11 mouse cellular contexts compared by ENCODE assay signal in genomic region chr2:33489565-33489964, GRCm38 (mm10). TPM values are rescaled to one million over a fixed set of nuclear protein-coding genes. Genes with fewer than 3 reads are reported as not detected.
DNase-seq lines count a peak whose midpoint lies in the region; TF ChIP-seq lines count a peak whose summit lies in the region.
"Had no signal": no experiment of that assay in that cellular context is flagged by ENCODE, and none has a peak within 500 bp of the region (broad histone marks: within the 10 kb centered on the region; RNA-seq: fewer than 3 reads in every experiment).

No protein-coding gene starts in this region.

- no peaks in the 10 kb centered on the region for H3K36me3 ChIP-seq in E14TG2a.4 (ENCODE audit: insufficient read depth, low read length)
- H3K36me3 ChIP-seq: G1E had no signal

- intact Hi-C loops in left cerebral cortex, adult 2 months (cut with DNase I), result no loop called here

- peak overlapping the region; percentile 28 for H3K4me3 ChIP-seq in left cerebral cortex, adult 2 months
- no peak overlapping the region; the same call in 1 of the 2 replicates for H3K4me3 ChIP-seq in E14TG2a.4 (replicated peaks; ENCODE audit: low read length)
- no peak overlapping the region for H3K4me3 ChIP-seq in embryonic fibroblast, embryonic 13.5 days (ENCODE audit: insufficient read depth, low read length)

- peak; percentile 64 for TF ChIP-seq CTCF in left cerebral cortex, adult 2 months (IDR thresholded peaks at IDR 0.05)
- peak; percentile 83 for TF ChIP-seq CTCF in E14TG2a.4 (conservative IDR thresholded peaks at IDR 0.05; ENCODE audit: low read length)
- peak; percentile 63; the same call in 1 of the 2 replicates for TF ChIP-seq CTCF in embryonic fibroblast, embryonic 13.5 days (IDR thresholded peaks at IDR 0.05; ENCODE audit: borderline replicate concordance, insufficient read depth, low read length)

- TF ChIP-seq POLR2A in embryonic fibroblast, embryonic 13.5 days (IDR thresholded peaks at IDR 0.05; ENCODE audit: low read depth, low read length), result no peak

- peaks cover 8% of the 10 kb centered on the region; the same call in 1 of the 2 replicates for H3K27me3 ChIP-seq in E14TG2a.4 (ENCODE audit: insufficient read depth, low read length)

- H3K9me3 ChIP-seq in E14TG2a.4 (ENCODE audit: low read length), result no peaks in the 10 kb centered on the region
- H3K9me3 ChIP-seq: G1E had no signal

- H3K27ac ChIP-seq in left cerebral cortex, adult 2 months, result no peak overlapping the region
- H3K27ac ChIP-seq in embryonic fibroblast, embryonic 13.5 days (ENCODE audit: insufficient read depth, low read length), result no peak overlapping the region
- H3K27ac ChIP-seq: macrophage had no signal

- peak; percentile 38 for DNase-seq in embryo, embryonic 10.5 days (ENCODE audit: low spot score)
- DNase-seq in embryo, embryonic 9.5 days (ENCODE audit: extremely low spot score), result no peak
- peak in 1 of 2 experiments; percentile 46 for DNase-seq in left cerebral cortex, adult 2 months (ENCODE audit: extremely low spot score in 1 of 2, low spot score in 2 of 2)
- DNase-seq in left cerebral cortex, adult 11 months (ENCODE audit: low spot score), result no peak
- no peak for DNase-seq in ovary, postnatal 14 days (ENCODE audit: low spot score)
- DNase-seq in urinary bladder, postnatal 36 days (ENCODE audit: low spot score in 2 of 2), result no peak
- DNase-seq: kidney, postnatal 14 days had no signal

- H3K4me1 ChIP-seq in E14TG2a.4 (replicated peaks; ENCODE audit: low read depth, low read length), result peaks cover 24% of the 10 kb centered on the region
- no peaks in the 10 kb centered on the region for H3K4me1 ChIP-seq in embryonic fibroblast, embryonic 13.5 days (ENCODE audit: control insufficient read depth, insufficient read depth, low read length)

RNA-seq across cellular contexts. Expression of gene Zbtb43, which starts 21.2 kb away (rescaled TPM):
- 10 to 100 TPM; 27.4 to 28.4 TPM for total RNA-seq in left cerebral cortex, adult 2 months (2021)
- 11.2 and 15.9 TPM in 2 replicates for polyA plus RNA-seq in embryonic fibroblast, embryonic 13.5 days (2011; ENCODE audit: insufficient read length, low read depth, missing spikeins)

RNA-seq across cellular contexts. Expression of gene Zbtb34, which starts 58.4 kb away (rescaled TPM):
- total RNA-seq in left cerebral cortex, adult 2 months (2021), result 10 to 100 TPM; 23.9 to 26.9 TPM
- 9.7 and 11.0 TPM in 2 replicates for polyA plus RNA-seq in embryonic fibroblast, embryonic 13.5 days (2011; ENCODE audit: insufficient read length, low read depth, missing spikeins)
